Mouse (Mus musculus) ES-Bruce4 (cell line): ENCODE data around the gene Dyx1c1. TPM values are rescaled to one million over a fixed set of nuclear protein-coding genes. Genes with fewer than 3 reads are reported as not detected.
A peak's percentile ranks its signal among the peaks of the same experiment; 100 is the strongest.

Experiments
- H3K27ac ChIP-seq: 2 replicates; pipeline ENCODE4 v1.5.1; 2012; ENCODE audit warnings: low read length, inconsistent platforms; ENCODE audit not compliant: insufficient read depth
- H3K27me3 ChIP-seq: 2 replicates; pipeline ENCODE4 v1.6.1; 2012; ENCODE audit warnings: mild to moderate bottlenecking, low read length, inconsistent platforms; ENCODE audit not compliant: control insufficient read depth, poor library complexity, insufficient read depth, severe bottlenecking
- H3K36me3 ChIP-seq: 2 replicates; pipeline ENCODE4 v1.6.1; 2012; ENCODE audit warnings: inconsistent platforms, mild to moderate bottlenecking, low read length, moderate library complexity; ENCODE audit not compliant: control insufficient read depth, poor library complexity, insufficient read depth, severe bottlenecking
- H3K4me1 ChIP-seq: one replicate; pipeline ENCODE4 v1.8.1; 2011; ENCODE audit warnings: low read length; ENCODE audit not compliant: control insufficient read depth, insufficient read depth
- H3K4me3 ChIP-seq: 2 replicates; pipeline ENCODE4 v1.5.1; 2011; ENCODE audit warnings: low read depth, mild to moderate bottlenecking, low read length
- H3K9ac ChIP-seq: 2 replicates; pipeline ENCODE4 v1.6.1; 2012; ENCODE audit warnings: low read depth, mild to moderate bottlenecking, inconsistent platforms; ENCODE audit not compliant: poor library complexity, severe bottlenecking
- H3K9me3 ChIP-seq: replicated peaks from 2 replicates; pipeline ENCODE4 v1.6.1; 2012; ENCODE audit warnings: mild to moderate bottlenecking, low read length, inconsistent platforms; ENCODE audit not compliant: control insufficient read depth, poor library complexity, insufficient read depth, severe bottlenecking
- CTCF ChIP-seq: IDR thresholded peaks from one replicate; pipeline ENCODE4 v1.8.1; 2011; ENCODE audit warnings: low read depth, low read length
- EP300 ChIP-seq: IDR thresholded peaks from 2 replicates; pipeline ENCODE4 v1.6.1; 2011; ENCODE audit warnings: low read depth, low read length; ENCODE audit not compliant: insufficient read depth
- POLR2A ChIP-seq: IDR thresholded peaks from one replicate; pipeline ENCODE4 v1.8.1; 2011; ENCODE audit warnings: low read length; ENCODE audit not compliant: insufficient read depth
- polyA plus RNA-seq: library from polyadenylated mRNA; stranded (reverse); fragments of >200 nt; gene quantifications from 2 replicates; pipeline ENCODE4 v1.2.4, GENCODE M21; 2011; ENCODE audit warnings: low read depth; ENCODE audit not compliant: missing spikeins, insufficient read depth, insufficient read length

Dyx1c1 gene
- polyA plus RNA-seq, 1 experiment: 2.3 TPM

GRCm38 (mm10) chr9:72996167-72996566 lies 37.6 kb downstream of the Dyx1c1 start:
- H3K4me3 ChIP-seq: no peak overlapping the region
- no peaks in the 10 kb centered on the region for H3K27me3 ChIP-seq
- peak overlapping the region; percentile 80 for H3K27ac ChIP-seq
- H3K36me3 ChIP-seq: no peaks in the 10 kb centered on the region
- H3K4me1 ChIP-seq: peaks cover 12% of the 10 kb centered on the region
- no peaks in the 10 kb centered on the region for H3K9me3 ChIP-seq
- H3K9ac ChIP-seq: no peak overlapping the region
- TF ChIP-seq CTCF: no peak
- peak; percentile 86 for TF ChIP-seq EP300

DNA sequence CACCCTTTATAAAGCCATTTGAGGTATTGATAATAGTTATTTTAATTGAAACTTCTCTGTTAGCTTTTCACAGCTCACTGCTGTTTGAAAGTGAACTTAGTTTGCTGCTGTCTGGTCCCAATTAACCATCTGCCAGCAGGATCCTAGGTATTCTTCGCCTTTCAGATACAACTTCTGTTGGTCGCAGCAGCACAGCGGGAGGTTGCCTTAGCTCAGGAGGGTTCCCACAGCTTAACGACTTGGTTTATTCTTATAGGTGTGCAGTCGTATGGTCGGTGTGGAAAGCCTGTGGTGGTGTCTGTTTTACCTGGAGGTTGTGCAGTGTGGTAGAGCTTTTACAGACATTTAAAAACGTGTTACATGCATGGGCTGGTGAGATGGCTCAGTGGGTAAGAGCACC lies 38.2 kb downstream of the Dyx1c1 start:
- no peak overlapping the region for H3K4me3 ChIP-seq
- H3K9me3 ChIP-seq: no peaks in the 10 kb centered on the region
- peaks cover 12% of the 10 kb centered on the region for H3K4me1 ChIP-seq
- TF ChIP-seq POLR2A (no peak), CTCF (no peak), EP300 (no peak)
- no peaks in the 10 kb centered on the region for H3K36me3 ChIP-seq
- H3K9ac ChIP-seq: no peak overlapping the region
- H3K27ac ChIP-seq: peak overlapping the region; percentile 80
- no peaks in the 10 kb centered on the region for H3K27me3 ChIP-seq

DNA sequence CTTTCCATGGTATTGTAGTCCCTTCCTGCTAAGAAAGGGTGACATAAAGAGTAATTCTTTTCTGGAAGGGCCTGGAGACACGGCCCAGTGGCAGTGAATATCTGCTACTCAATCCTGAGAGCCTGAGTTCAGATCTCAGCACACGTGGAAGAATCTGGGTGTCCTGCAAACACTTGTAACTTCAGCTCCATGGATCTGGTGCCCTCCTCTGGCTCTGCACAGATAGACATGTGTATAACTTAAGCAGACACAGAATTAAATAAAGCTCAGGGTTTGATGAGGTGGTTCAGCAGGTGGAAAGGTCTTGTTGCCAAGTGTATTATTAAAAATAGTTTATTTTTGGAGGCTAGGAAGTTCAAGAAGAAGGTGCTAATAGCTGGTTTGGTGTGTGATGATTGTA lies 41.9 kb downstream of the Dyx1c1 start:
- H3K4me3 ChIP-seq: no peak overlapping the region
- no peak for TF ChIP-seq POLR2A
- TF ChIP-seq EP300: no peak
- TF ChIP-seq CTCF: no peak

GRCm38 (mm10) chr9:73001314-73002011 lies 42.9 kb downstream of the Dyx1c1 start:
- Histone ChIP-seq H3K9ac (no peak overlapping the region), H3K4me3 (no peak overlapping the region), H3K9me3 (no peaks in the 10 kb centered on the region), H3K36me3 (no peaks in the 10 kb centered on the region), H3K27me3 (no peaks in the 10 kb centered on the region), H3K4me1 (peaks cover 1% of the 10 kb centered on the region), H3K27ac (no peak overlapping the region)
- TF ChIP-seq CTCF (no peak), POLR2A (no peak), EP300 (no peak)

More for the DNA sequence above, 41.9 kb downstream of the Dyx1c1 start:
- H3K9ac ChIP-seq: no peak overlapping the region
- no peaks in the 10 kb centered on the region for H3K9me3 ChIP-seq
- no peaks in the 10 kb centered on the region for H3K27me3 ChIP-seq
- no peak overlapping the region for H3K27ac ChIP-seq
- no peaks in the 10 kb centered on the region for H3K36me3 ChIP-seq
- peaks cover 6% of the 10 kb centered on the region for H3K4me1 ChIP-seq

DNA sequence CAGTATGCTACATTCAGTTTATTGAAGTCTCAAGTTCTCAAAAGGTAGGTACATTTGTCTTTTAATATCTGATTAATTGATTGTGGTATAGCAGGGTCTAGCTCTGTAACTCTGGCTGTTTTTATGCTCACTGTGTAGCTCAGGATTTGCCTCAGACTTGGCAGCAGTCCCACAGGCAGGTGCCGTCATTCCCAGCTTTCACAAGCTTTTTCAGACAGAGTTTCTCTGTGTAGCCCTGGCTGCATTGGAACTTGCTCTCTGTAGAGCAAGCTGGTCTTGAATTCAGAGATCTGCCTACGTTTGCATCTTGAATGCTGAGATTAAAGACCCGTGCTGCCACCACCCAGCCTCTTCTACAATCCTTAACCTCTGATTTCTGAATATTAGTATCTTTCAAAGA lies 43.6 kb downstream of the Dyx1c1 start:
- TF ChIP-seq CTCF: no peak
- no peak for TF ChIP-seq POLR2A
- no peak for TF ChIP-seq EP300
- H3K9ac ChIP-seq: no peak overlapping the region
- H3K36me3 ChIP-seq: no peaks in the 10 kb centered on the region
- no peak overlapping the region for H3K4me3 ChIP-seq
- H3K4me1 ChIP-seq: no peaks in the 10 kb centered on the region
- no peaks in the 10 kb centered on the region for H3K27me3 ChIP-seq
- H3K9me3 ChIP-seq: no peaks in the 10 kb centered on the region
- no peak overlapping the region for H3K27ac ChIP-seq

DNA sequence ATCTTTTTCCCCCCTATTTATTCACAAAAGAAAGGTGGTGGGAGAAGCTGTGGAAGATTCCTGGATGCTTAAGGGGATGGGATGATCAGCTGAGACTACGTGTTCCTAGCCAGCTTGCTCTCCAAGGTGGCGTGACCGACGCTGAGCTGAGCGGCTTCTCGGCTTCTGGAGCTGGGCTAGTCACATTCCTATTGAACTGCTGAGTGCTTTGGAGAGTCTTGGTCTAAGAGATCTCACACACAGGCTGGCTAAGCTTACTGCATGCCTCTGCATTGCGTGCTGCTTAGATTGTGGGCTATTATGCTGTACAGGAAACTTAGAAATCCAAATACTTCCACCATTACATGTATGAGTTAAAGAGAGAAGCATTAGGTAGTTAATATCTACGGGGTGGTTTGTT lies 45.5 kb downstream of the Dyx1c1 start:
- Histone ChIP-seq H3K9me3 (no peaks in the 10 kb centered on the region), H3K9ac (no peak overlapping the region)
- TF ChIP-seq POLR2A (no peak), CTCF (no peak), EP300 (no peak)

More for the DNA sequence above, 45.5 kb downstream of the Dyx1c1 start:
- no peaks in the 10 kb centered on the region for H3K27me3 ChIP-seq
- H3K4me1 ChIP-seq: no peaks in the 10 kb centered on the region
- H3K4me3 ChIP-seq: no peak overlapping the region
- H3K27ac ChIP-seq: no peak overlapping the region
- H3K36me3 ChIP-seq: no peaks in the 10 kb centered on the region
